Mouse (Mus musculus): Measurements from ENCODE around the gene AC153137.1.
"Not testable (repeated sequence)": the region's sequence is repeated elsewhere in the genome, so short reads cannot be mapped to it uniquely, and the experiment has no call there.

Gene AC153137.1

GRCm38 (mm10) chr1:30977868-30978267 lies at the start of gene AC153137.1:
Gene AC153137.1, minus strand, starts transcription at chr1:30977968.
- DNase-seq (ENCODE audit: low spot score): not testable (repeated sequence)

- DNase-seq (ENCODE audit: low spot score): no peak
These were observed 45.4 kb upstream of the AC153137.1 start for GRCm38 (mm10) chr1:31023173-31023572.

- no peak for DNase-seq (ENCODE audit: low spot score)
These were observed 41.5 kb upstream of the AC153137.1 start for GRCm38 (mm10) chr1:31019283-31019682.

- DNase-seq (ENCODE audit: low spot score): no peak
These were observed 39.6 kb upstream of the AC153137.1 start for GRCm38 (mm10) chr1:31017377-31017776.

- no peak for DNase-seq (ENCODE audit: low spot score)
These were observed 38.3 kb upstream of the AC153137.1 start for GRCm38 (mm10) chr1:31016068-31016467.

- no peak for DNase-seq (ENCODE audit: low spot score)
These were observed 37.5 kb upstream of the AC153137.1 start for GRCm38 (mm10) chr1:31015261-31015660.

- not testable (repeated sequence) for DNase-seq (ENCODE audit: low spot score)
These were observed 529 bp downstream of the AC153137.1 start for GRCm38 (mm10) chr1:30977239-30977638.

GRCm38 (mm10) chr1:30951795-30952194 lies 26.0 kb downstream of the AC153137.1 start:
- no peak for DNase-seq (ENCODE audit: low spot score)

- DNase-seq (ENCODE audit: low spot score): no peak
These were observed 27.3 kb downstream of the AC153137.1 start for GRCm38 (mm10) chr1:30950456-30950835.

- DNase-seq (ENCODE audit: low spot score): peak; percentile 93
These were observed 27.9 kb downstream of the AC153137.1 start for GRCm38 (mm10) chr1:30949710-30950455.

- DNase-seq (ENCODE audit: low spot score): peak; percentile 27
These were observed 28.7 kb downstream of the AC153137.1 start for GRCm38 (mm10) chr1:30948950-30949639.

- peak; percentile 52 for DNase-seq (ENCODE audit: low spot score)
These were observed 29.3 kb downstream of the AC153137.1 start for GRCm38 (mm10) chr1:30948361-30948949.

GRCm38 (mm10) chr1:30945136-30945535 lies 32.6 kb downstream of the AC153137.1 start:
- no peak for DNase-seq (ENCODE audit: low spot score)

- DNase-seq (ENCODE audit: low spot score): no peak
These were observed 37.2 kb downstream of the AC153137.1 start for GRCm38 (mm10) chr1:30940571-30940970.

GRCm38 (mm10) chr1:30938392-30938791 lies 39.4 kb downstream of the AC153137.1 start:
- no peak for DNase-seq (ENCODE audit: low spot score)

- no peak for DNase-seq (ENCODE audit: low spot score)
These were observed 40.3 kb downstream of the AC153137.1 start for GRCm38 (mm10) chr1:30937396-30937965.

GRCm38 (mm10) chr1:30936488-30936887 lies 41.3 kb downstream of the AC153137.1 start:
- no peak for DNase-seq (ENCODE audit: low spot score)

- DNase-seq (ENCODE audit: low spot score): no peak
These were observed 46.9 kb downstream of the AC153137.1 start for GRCm38 (mm10) chr1:30930823-30931222.

GRCm38 (mm10) chr1:30930194-30930593 lies 47.6 kb downstream of the AC153137.1 start:
- DNase-seq (ENCODE audit: low spot score): no peak

Measured in c-Kit-positive CD71-positive TER-119-positive erythroid progenitor cells, embryonic 14.5 days (primary cell).